Mouse (Mus musculus): ENCODE data around the gene Gas2l3.
A peak's percentile ranks its signal among the peaks of the same experiment; 100 is the strongest.

Gene Gas2l3

DNA sequence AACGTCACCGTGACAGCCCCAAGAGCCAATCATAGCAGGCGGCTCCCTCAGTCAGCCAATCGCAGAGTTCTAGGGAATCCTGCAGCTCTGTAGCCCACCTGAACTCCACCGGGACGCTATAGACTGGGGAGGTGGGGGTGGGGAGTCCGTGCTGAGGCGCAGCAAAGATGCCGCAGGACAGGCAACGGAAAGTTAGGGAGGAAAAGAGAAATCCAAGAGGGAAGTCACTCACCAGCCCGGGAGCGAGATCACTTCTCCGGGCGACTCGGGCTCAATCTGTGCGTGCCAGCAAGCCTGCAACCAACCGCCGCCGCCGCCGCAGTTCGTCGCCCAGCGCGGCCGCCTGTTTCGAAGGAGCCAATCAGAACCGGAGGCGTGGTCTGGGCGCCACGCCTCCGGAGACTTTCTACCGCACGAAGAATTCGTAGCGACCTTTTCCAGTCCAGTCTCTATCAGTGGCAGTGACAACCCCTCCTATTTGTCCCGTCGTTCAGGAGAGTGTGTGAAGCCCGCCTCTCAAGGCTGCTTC lies at the start of gene Gas2l3:
TSS of gene Gas2l3 (minus strand) at position 345 of the 529 bp plus-strand sequence.
- peak; percentile 65 to 79 for DNase-seq (ENCODE audit: low spot score in 2 of 2)

DNA sequence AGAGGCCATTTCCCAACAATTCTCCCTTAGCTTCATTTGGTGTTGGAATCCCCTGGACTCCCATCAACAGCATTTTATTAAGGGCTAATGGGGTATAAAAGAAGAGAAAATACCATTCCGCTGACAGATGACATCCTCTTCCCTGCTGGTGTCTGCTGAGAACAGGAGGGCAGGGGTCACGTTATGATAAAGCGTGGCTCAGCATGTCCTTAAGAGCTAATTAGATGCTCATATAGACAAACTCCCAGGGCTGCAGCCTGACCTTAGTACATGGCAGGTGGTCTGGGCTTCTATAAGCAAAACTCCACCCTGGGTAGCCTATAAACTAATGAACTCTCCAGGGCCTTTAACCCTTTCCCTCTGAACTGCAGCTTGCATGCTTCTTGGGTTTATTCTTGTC lies 47.6 kb upstream of the Gas2l3 start:
- no peak for DNase-seq (ENCODE audit: low spot score in 2 of 2)

DNA sequence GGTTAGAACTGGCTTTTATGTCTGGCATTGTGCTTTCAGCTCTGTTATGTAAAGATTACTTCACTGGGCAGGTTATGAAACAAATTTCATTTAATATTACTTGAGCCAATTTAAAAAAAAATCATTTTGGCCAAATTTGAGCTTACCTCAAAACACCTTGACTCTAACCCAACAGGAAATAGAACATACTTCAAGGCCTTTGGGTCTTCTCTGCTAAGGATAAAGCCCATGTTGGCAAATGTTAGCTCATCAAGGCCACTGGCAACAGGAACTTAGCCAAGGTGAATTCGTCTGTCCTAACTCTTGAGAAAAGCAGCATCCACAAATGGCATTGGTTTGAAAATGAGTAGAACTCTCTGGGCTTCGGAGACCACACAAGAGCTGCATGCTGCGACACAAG lies 46.5 kb upstream of the Gas2l3 start:
- no peak for DNase-seq (ENCODE audit: low spot score in 2 of 2)

DNA sequence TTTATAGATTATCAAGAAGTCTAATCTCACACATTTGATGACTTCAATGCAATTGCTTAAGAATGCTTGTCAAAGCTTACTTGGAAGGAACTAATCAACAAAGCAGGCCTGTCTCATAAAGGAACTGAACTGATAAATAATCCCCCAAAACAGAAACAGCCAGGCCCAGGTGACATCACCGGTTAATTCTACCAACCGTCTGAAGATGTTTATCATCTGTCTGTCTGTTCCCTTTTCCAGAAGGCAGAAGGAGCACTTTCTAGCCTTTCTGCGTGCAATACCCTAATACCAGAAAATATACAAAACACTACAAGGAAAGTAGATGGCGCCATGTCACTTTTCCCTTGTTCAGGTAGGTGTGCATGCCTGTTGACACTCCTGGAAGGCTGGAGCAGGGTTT lies 45.7 kb upstream of the Gas2l3 start:
- no peak for DNase-seq (ENCODE audit: low spot score in 2 of 2)

DNA sequence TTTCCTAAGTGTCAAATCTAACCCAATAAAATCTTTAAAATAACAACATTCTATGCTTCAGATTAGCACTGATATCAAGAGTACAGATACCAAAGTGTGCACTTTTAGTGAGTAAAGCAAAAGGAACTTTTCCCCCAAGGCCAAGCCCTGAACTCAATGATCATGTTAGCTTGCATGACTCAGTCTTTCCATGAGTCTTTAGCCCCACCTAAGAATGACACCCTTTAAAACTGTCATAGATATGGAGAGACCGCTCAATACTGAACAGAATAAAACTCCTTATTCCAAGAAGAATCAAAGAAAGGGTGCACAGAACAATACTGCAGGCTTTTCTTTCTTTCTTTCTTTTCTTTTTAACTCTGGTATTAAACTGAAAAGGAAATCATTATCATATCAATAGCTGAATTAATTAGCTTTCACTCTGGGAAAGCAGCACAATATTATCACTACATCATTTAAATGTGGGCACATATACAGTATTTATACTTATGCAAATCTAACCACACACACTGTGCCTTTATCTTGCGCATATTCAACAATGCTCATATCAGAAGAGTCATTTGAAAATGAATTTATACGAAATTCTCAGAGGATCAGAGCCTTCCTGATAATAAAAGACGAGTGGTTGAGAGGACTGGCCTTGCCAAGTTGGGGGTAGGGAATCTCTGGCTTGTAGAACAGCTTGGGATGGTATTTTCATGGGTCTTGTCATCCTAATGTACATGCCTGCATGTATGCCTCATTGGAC lies 43.4 kb upstream of the Gas2l3 start:
- DNase-seq (ENCODE audit: low spot score in 2 of 2), result no peak

DNA sequence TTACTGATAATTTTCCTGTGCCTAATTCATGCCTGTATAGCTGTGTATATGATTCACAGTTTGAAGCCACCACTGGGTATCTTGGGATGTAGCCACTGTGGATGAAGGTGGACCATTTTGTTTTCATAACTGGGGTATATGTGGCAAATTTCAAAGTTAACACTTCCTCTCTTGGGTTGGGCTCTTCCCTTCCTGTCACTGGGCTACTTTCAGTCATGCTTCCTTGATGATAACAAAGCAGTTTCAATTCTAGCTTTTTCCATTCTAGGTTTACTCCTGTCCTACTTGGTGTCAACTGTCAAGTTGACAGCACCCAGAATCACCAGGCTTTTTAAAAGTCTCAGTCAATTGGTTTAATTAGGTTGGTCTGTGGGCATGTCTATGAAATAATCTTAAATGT lies 41.1 kb upstream of the Gas2l3 start:
- no peak for DNase-seq (ENCODE audit: low spot score in 2 of 2)

DNA sequence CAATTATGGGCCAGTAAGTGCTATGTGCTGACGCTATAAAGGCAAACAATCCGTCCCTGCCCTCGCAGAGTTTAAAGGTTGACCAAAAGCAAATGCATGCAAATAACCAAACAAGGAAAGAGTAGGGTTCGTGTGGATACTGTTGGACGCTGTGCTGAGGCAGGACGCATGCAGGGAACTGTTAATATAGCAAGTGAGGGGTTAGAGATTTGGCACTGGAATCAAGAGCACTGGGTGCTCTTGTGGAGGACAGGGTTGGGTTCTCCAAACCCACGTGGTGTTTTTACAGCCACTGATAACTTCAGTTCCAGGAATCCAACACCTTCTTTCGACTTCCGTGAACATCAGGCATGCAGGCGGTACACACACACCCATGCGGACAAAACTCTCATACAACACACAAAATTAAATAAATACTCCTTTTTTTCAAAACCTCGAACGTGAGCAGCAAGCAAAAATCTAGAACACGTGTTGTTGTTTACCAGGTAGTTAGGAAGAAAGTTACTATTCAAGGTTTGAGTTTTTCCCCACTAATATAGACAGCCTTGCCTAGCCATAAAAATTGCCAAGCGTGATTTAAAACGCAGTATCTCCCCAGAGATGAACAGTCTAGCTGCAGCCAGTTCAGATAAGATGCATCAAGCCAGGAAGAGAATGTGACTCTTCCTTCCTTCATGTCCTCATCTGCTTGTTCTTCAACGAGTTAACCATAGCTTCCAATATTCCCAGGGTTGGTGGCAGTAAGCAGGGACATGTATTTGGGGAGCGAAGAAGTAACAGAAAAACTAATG lies 40.2 kb upstream of the Gas2l3 start:
- DNase-seq (ENCODE audit: low spot score in 2 of 2), result no peak

DNA sequence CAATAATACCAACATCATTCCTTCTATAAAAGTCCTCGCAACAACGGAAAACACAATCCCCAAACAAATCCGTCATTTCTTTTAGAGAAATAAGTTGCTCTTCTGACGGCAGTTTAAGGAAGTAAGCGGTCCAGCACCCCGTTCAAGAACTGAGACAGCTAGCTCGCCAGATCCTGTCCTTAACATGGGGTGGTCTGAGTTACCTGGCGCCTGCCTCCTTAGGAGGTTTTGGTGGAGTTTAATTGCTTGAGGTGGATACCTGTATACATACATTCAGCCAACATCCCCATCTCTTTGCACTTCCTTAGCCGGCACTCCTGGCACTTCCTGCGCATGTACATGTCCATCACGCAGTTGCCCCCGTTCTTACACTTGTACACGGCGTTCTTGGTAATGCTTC lies 39.3 kb upstream of the Gas2l3 start:
- DNase-seq (ENCODE audit: low spot score in 2 of 2), result no peak

DNA sequence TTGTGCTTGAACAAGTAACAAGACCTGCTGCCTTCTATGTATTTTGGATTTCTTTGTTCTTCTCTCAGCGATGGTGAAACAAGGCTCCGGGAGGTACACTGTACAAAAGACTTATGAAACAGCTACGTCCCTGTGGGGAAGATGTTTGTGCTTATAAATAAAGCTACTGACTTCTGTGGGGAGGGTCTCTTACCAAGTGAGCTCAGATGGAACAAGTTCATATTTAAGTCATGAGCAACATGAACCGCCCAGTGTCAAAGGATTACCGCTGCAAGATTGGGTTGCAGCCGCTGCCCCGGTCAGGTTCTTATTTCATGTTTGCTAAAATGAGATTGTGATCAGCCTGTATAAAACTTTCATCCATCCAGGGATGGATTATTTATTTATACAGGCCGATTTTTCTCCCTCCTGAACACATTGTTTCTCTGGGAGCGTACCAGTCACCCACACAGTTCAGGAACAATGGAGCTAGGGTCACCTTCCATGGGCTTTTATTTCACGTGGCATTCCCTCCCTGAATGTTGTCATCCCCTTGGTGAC lies 38.4 kb upstream of the Gas2l3 start:
- no peak for DNase-seq (ENCODE audit: low spot score in 2 of 2)

DNA sequence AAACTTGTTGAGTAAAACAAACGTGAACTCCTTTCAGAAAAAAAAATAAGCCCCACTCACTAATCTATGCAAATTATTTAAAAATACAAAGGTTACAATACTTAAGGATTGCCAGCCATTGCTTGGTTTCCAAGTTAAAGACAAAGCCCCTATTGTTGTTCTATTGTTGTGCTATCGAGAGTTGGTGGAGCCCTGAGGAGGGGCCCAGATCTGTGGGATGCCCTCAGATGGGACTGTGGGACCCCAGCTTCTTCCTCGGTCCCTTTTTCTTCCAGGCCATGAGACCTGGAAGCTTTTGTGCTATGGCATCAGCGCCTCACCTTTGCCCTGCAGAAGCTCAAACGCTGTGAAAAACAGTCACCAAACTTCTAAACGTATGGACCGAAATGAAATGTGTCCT lies 37.9 kb upstream of the Gas2l3 start:
- no peak for DNase-seq (ENCODE audit: low spot score in 2 of 2)

DNA sequence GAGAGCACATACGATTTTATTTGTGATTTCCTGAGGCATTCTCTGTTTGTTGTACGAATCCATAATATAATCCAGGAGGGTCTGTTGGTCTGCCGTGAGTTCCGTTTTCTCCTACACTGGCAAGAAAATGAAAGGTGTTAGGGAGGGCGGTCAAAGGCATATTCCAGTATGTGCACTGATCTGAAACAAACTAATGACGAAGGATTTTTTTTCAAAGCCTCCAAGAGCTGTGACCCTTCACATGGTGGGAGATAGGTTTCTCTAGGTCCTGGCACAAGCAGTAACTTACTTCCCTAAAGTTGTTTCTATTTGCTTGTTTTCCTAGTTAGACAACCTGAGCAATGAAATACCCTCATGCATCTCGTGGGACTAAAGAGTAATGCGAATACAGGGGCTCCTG lies 35.0 kb upstream of the Gas2l3 start:
- no peak for DNase-seq (ENCODE audit: low spot score in 2 of 2)

DNA sequence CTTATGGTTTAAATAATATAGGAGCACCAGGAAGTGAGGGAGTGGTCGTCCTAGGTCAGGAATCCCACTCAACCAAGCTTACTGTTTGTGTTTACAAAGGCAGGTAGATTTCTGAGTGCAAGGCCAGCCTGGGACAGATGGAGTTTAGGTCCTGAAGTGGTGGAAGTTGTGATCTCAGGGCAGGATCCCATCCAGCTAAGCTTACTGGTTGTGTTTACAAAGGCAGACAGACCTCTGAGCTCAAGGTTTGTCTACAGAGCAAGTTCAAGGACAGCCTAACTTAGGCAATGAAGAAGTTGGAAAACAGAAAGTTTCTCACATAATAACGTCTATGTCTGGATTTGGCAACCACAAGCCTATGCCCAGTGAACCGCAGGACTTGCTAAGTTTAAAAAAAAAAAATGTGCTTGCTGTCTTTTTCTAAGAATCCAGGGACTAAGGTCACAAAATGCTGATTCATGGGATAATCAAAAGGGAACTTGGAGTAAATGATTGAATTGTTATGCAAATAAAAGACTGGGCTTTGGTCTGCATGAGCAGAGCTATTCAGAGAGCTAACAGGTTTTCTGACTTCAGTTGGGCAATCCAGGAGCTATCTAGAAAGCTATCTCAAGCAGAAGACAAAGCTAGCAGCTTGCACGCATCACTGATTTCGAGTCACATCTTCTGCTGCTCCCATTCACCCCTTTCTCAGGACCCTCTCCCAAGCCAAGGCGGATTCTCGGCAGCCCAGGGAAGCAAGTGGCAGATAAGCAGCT lies 27.0 kb upstream of the Gas2l3 start:
- DNase-seq (ENCODE audit: low spot score in 2 of 2), result no peak

DNA sequence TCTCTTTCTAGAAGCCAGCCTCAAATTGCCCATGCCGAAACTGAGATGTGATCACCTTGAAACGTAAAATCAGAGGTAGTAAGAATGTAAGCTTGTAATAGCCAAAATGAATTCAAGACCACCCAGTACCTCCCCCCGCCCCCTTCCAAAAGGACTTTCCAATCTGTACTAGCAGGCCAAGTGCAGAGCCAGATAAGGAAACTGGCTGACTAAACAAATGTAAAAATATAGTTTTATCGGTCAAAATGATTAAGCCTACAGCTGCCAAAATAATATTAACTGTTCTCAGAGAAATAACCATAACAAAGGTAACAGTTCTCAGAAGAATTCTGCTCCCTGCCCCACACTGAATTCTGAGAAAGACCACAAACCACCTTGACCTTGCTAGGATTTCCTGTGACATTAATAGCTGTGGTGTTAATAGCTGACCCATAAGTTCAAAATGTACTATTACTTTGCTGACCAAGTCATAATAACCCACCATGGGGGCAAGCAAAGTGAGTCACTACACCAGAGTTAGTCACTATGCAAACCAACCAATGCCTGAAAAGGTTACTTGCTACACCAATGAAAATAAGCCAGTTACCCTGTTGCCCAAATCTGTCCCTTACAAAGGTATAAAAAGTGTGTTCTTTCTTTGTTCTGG lies 21.1 kb upstream of the Gas2l3 start:
- no peak for DNase-seq (ENCODE audit: low spot score in 2 of 2)

DNA sequence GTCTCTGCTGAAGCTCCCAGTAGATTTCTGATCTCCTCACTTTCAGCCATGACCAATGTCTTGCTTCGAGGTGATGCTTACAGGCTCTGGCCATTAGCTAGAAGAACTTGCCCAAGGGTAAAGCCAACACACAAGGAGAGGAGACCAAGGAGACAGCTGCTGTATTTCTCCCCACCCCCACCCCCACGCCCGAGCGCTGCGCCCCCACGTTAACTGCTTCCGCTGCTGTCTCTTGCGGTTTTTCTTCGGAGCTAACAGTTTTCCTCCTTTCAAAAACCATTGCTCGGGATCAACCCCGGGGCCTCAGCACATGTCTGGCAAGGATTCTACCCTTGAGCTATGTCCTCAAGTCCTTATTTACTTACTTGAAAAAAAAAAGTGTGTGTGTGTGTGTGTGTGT lies 19.1 kb upstream of the Gas2l3 start:
- DNase-seq (ENCODE audit: low spot score in 2 of 2), result no peak

DNA sequence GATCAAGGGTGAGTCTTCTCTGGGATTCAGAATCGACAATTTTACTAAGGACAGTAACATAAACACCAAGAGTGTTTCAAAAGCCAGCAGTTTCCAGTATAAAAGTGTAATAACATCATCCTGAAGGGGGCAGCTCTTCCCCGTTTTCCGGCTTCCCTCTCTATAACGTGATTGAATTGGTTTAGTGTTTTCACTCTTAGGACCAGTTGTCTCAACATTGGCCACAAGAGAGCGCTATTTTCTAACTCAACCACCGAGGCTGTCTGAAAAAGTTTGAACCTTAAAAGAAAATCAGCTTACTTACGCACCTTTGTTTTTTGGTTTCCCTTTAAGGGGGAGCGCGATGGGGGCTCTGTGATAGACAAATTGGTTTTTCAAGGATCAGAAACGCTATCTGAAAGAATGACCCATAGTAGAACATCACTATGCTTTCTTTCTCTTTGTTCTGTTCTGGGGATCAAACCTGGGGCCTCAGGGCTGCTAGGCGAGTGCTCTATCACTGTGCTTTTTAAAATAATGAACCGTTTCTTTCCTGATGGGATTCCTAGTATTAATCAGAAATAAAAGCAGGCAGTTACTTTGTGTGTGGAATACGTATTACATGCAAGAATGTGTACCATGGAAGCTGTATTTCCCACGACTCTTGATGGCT lies 18.2 kb upstream of the Gas2l3 start:
- peak; percentile 37 to 81 for DNase-seq (ENCODE audit: low spot score in 2 of 2)

DNA sequence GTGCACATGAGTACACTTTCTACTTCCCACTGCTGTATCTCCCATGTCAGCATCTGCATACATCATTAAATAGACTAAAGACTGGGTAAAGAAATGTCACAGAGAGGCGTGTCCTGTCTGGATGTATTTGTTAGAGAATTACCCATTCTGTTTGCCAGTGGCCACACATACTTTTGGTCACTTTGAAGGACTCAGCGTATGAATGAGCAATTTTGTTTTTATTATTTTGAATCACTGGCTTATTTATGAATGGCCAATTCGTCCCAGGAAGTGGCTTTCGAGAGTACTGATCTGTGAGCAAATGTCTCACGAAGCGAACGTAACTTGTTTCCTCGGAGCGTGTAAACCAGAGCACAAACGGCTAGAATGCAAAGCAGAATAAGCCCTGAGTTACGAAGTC lies 17.2 kb upstream of the Gas2l3 start:
- DNase-seq (ENCODE audit: low spot score in 2 of 2), result no peak

DNA sequence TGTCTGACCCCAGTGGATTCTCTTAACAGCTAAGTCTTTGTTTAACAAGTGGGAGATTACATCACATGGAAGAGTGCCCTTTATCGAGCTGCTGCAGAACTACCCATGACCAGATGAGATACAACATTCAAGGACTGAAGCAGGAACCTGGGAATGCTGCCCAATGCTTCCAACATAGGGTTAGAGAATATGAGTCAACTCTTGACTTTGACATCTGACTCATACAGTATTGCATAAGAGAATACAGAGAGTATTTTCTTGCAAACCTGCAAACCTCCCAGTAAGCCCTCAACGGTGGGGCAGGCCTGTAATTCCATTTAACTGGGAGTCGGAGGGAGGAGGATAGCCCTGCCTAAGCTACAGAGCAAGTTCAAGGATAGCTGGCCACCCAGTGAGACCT lies 15.0 kb upstream of the Gas2l3 start:
- DNase-seq (ENCODE audit: low spot score in 2 of 2), result no peak

DNA sequence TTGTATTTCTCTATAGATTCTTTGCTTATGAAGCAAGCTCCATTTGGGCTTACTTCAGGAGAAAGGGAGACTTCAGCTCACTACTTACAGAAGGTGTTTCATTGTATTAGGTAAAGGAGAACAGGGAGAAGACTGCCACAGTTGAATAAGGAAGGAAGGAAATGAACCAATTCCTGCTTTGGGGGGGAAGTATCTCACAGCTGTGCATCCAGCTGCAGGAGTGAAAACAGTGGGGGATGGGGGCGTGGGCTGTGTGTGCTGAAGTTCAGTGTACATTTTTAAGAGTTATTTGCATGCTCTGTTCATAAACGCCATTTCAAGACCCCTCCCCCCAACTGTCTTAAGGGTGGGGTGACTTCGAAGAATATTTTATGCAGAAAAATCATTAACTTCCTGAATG lies 10.0 kb upstream of the Gas2l3 start:
- no peak for DNase-seq (ENCODE audit: low spot score in 2 of 2)

DNA sequence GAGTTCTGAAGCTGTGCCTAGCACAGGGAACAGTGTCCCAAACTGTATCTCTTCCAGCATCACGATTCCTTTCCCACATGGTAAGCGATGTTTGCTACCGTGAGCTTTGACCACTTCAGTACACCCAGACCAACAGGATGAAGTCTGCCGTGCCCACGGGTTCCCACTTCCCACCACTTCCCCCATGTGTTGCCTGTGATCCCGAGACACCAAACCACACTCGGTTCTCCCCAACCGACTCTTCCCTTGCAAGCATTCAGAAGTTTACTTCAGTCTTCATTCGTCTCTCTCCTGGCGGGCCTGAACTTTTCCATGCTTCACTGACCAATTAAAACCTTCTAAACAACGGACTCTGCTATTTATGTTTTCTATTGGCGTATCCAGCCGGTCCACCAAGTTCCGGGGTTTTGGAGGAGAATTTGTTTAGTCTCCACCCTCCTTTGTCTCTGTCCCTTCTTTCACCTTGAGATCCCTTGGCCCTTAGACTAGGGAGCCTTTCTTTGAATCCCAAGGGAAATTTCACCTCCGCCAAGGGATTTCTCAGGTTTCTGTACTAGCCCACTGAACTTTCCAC lies 9.4 kb upstream of the Gas2l3 start:
- DNase-seq (ENCODE audit: low spot score in 2 of 2), result no peak

DNA sequence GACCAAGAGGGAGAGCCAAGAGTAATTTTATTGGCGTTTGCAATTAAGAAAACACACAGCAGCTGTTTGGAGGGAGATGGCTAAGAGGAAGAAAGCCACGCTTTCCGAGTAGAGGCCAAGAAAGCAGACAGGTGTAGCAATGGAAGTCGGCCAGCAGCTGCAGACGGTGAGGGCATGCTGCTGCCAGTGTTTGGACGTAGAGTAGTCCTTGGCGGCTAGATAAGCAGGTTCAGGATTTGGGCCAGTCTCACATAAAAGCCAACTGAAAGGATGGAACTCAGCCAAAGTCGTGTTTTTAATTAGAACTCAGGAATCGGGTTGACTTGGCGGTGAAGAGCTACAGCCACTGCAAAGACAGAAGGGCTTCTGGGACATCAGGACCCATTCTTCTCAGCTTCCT lies 6.6 kb upstream of the Gas2l3 start:
- DNase-seq (ENCODE audit: low spot score in 2 of 2), result no peak

DNA sequence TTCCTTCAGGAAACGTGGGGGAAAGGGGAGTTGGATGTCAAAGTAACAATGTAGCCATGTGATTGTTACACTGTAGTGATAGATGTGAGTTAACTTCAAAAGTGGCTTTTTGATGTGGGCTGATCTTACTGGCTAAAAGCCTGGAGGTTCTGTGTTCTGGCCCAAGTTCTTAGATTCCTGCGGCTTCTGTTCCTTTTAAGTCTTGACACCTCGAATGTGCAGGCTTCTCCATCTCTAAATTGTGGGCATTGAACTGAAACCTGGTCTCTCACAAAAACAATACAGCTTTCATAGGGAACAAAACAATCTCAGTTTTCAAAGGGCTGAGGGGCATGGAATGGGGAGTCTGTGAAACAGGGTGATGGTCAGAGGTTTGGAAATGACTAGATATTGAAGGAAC lies 614 bp upstream of the Gas2l3 start:
- DNase-seq (ENCODE audit: low spot score in 2 of 2), result no peak

All from frontal cortex, postnatal 14 days (tissue).